Mouse (Mus musculus) kidney, embryonic 15.5 days (tissue): ENCODE measurements around the gene Inka1. TPM values are rescaled to one million over a fixed set of nuclear protein-coding genes. Genes with fewer than 3 reads are reported as not detected.

Source experiments
- ATAC-seq: fragments of 200-750 bp; cut with Nextera tagmentation; replicated peaks from 2 replicates; pipeline ENCODE4 v1.8.0; 2017; ENCODE audit warnings: moderate TSS enrichment; ENCODE audit not compliant: low FRiP score
- H3K27ac ChIP-seq: fragments of 300-500 bp; sonication (generic); 2 replicates; pipeline ENCODE4 v1.5.1; 2015; ENCODE audit warnings: mild to moderate bottlenecking, inconsistent platforms
- H3K27me3 ChIP-seq: fragments of 300-500 bp; sonication (generic); 2 replicates; pipeline ENCODE4 v1.6.1; 2015; ENCODE audit warnings: inconsistent platforms
- H3K36me3 ChIP-seq: fragments of 300-500 bp; sonication (generic); 2 replicates; pipeline ENCODE4 v1.6.1; 2015; ENCODE audit warnings: inconsistent platforms
- H3K4me1 ChIP-seq: fragments of 300-500 bp; sonication (generic); 2 replicates; pipeline ENCODE4 v1.6.1; 2015; ENCODE audit warnings: inconsistent platforms
- H3K4me2 ChIP-seq: fragments of 300-500 bp; sonication (generic); 2 replicates; pipeline ENCODE4 v1.6.1; 2015; ENCODE audit warnings: moderate library complexity, mild to moderate bottlenecking, inconsistent platforms
- H3K4me3 ChIP-seq: fragments of 300-500 bp; sonication (generic); replicated peaks from 2 replicates; pipeline ENCODE4 v1.5.1; 2015; ENCODE audit warnings: mild to moderate bottlenecking, inconsistent platforms
- H3K9ac ChIP-seq: fragments of 300-500 bp; sonication (generic); 2 replicates; pipeline ENCODE4 v1.6.1; 2015; ENCODE audit warnings: mild to moderate bottlenecking, inconsistent platforms
- H3K9me3 ChIP-seq: fragments of 300-500 bp; sonication (generic); replicated peaks from 2 replicates; pipeline ENCODE4 v1.6.1; 2016; ENCODE audit warnings: inconsistent platforms
- WGBS: fragments of 180-500 bp; shearing (Covaris S2); methylation state at CpG from one replicate; pipeline ENCODE4 v1.1.7; 2015; ENCODE audit warnings: mixed read lengths; 5-methylcytosine and 5-hydroxymethylcytosine counted together
- polyA plus RNA-seq: library from polyadenylated mRNA; unstranded; fragments of >200 nt; fragmentation: Nextera tagmentation; extraction: Ambion mirVana; gene quantifications from 2 replicates; pipeline ENCODE4 v1.2.1, GENCODE M21; 2015

Inka1 gene
- polyA plus RNA-seq, 1 experiment from 2014 or later: 70.4 TPM

DNA sequence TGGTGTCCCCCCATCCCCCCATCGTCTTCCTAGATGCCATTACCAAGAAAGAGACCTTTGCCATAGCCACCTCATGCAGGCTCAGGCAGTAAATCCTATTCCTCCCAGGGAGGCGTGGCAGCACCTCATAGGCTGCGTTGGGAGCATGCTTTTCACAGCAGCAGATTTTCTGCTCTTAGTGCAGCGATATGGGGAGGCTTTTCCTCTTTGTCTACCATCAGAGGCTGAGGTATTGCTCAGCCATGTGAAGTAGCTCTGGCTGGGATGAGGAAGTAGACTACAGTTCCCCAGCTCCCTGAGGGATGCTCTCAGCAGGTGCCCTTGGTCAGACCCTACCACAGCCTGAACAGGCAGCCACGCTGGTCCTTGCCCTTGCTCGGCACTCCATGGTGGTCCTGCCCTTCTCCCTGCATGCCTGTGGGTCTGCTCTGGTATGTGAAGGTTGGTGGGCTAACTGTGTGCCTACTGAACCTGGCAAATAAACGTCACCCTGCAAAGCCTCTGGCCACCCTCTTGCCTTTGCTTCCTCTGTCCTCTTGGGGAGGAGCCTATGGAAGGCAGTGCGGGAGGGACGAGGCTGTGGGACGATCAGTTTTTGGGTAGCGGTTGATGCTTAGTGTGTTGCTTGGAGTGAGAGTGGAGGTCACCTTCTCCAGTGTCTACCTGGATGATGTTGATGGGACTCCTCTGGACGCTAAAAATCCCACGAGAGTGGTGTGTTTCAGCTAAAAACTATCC is 36.3 kb downstream of the Inka1 start:
- Histone ChIP-seq H3K4me2 (no peak overlapping the region), H3K27me3 (no peaks in the 10 kb centered on the region), H3K4me1 (peaks cover 24% of the 10 kb centered on the region), H3K9me3 (no peaks in the 10 kb centered on the region), H3K9ac (no peak overlapping the region), H3K4me3 (no peak overlapping the region), H3K36me3 (no peaks in the 10 kb centered on the region), H3K27ac (no peak overlapping the region)
- WGBS: 83% methylated on average over 13 of the region's 13 CpGs
- ATAC-seq: no peak

DNA sequence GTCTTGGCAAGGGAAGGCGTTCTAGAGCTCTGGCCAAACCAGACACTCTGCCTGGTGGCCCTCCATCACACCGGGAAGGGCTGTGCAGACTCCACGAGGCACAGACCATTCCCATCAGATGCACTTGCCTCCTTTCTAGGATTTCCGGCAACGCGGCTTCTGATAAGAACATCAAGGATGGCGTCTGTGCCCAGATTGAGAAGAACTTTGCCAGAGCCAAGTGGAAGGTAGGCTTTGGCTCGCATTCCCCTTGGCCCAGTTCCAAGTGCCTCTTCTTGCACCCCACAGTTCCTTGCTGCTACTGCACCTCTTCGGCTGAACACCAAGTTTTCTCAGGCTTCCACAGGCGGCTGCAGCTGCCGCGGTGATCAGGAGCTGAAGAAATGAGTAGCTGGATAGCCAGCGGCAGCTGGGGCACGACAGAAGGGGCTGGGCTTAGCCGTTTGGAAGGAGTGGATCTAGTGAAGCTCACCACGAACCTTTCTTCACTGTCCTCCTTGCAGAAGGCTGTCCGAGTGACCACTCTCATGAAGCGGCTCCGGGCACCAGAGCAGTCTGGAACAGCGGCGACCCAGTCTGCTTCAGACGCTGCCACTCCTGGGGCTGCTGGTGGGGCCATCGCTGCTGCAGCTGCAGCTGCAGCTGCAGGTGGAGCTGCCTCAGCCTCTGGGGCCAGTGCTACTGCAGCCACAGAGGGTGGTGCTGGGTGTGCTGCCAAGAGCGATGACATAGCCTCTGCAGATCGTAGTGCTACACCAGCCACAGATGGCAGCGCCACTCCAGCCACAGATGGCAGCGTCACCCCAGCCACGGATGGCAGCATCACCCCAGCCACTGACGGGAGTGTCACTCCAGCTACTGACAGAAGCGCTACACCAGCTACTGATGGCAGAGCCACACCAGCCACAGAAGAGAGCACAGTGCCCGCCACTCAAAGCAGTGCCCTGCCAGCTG is 38.2 kb downstream of the Inka1 start:
- Histone ChIP-seq H3K4me2 (no peak overlapping the region), H3K36me3 (no peaks in the 10 kb centered on the region), H3K27ac (no peak overlapping the region), H3K27me3 (no peaks in the 10 kb centered on the region), H3K9me3 (no peaks in the 10 kb centered on the region), H3K4me3 (no peak overlapping the region), H3K9ac (no peak overlapping the region), H3K4me1 (peaks cover 19% of the 10 kb centered on the region)
- no peak for ATAC-seq
- WGBS: 89% methylated on average over 31 of the region's 31 CpGs

DNA sequence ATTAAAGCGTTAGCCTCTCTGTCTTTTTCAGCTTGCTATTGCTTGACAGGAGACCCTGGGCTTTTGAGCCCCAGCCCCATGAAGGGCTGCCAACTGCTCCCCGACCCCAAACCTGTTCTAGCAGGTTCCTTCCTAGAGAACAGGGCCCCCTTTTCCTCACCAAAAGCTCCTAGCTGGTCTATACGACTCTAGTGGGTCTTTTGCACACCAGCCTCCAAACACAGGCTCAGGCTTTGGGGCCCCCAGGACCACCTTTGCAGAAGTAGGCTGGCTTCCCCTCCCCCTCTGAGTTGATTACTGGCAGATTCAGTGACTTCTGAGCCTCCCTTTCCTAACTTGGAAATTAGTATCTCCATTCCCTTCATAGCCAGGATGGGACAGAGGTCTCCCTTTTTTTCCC is 48.8 kb downstream of the Inka1 start:
- WGBS: 17% methylated on average over 3 of the region's 3 CpGs
- no peak overlapping the region for H3K27ac ChIP-seq
- no peak for ATAC-seq
- H3K9me3 ChIP-seq: no peaks in the 10 kb centered on the region
- no peaks in the 10 kb centered on the region for H3K36me3 ChIP-seq
- peaks cover 15% of the 10 kb centered on the region for H3K4me1 ChIP-seq
- H3K4me2 ChIP-seq: peak overlapping the region; percentile 97
- H3K4me3 ChIP-seq: peak overlapping the region; percentile 50
- peaks cover 47% of the 10 kb centered on the region for H3K27me3 ChIP-seq
- H3K9ac ChIP-seq: no peak overlapping the region

DNA sequence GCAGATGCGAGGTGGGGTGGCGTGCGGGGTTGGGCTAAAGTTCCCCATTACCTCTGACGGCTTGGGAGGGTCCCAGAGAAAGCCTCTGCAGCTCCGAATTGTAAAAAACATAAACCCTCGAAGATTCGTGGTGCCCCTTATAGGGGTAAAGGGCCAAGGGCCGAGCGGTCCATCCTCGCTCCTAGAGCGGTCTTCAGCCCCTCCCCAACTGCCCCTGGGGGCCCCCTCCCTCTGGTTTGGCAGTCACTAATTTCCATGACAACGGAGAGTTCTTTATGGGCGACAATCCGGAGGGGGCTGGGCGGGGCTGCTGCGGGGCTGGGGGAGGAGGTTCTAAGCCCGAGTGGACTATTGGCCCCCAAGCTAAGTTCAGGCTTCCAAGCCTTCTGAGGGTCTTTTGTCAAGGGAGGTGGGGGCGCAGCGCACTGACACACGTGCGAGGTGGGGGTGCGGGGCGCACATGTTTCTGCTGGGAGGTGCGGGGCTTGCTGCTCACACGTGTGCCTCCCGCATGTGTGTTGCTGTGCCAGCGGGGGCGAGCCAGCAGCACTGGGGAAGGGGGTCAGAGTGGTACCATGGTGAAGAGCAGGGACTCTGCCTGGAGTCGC is 49.4 kb downstream of the Inka1 start:
- no peaks in the 10 kb centered on the region for H3K36me3 ChIP-seq
- H3K27ac ChIP-seq: no peak overlapping the region
- peak; percentile 45; the same call in 1 of the 2 replicates for ATAC-seq
- peak overlapping the region; percentile 97 for H3K4me2 ChIP-seq
- H3K9ac ChIP-seq: peak overlapping the region; percentile 50
- WGBS: 3% methylated on average over 29 of the region's 29 CpGs
- peaks cover 47% of the 10 kb centered on the region for H3K27me3 ChIP-seq
- H3K4me3 ChIP-seq: peak overlapping the region; percentile 50
- H3K4me1 ChIP-seq: peaks cover 15% of the 10 kb centered on the region
- no peaks in the 10 kb centered on the region for H3K9me3 ChIP-seq

DNA sequence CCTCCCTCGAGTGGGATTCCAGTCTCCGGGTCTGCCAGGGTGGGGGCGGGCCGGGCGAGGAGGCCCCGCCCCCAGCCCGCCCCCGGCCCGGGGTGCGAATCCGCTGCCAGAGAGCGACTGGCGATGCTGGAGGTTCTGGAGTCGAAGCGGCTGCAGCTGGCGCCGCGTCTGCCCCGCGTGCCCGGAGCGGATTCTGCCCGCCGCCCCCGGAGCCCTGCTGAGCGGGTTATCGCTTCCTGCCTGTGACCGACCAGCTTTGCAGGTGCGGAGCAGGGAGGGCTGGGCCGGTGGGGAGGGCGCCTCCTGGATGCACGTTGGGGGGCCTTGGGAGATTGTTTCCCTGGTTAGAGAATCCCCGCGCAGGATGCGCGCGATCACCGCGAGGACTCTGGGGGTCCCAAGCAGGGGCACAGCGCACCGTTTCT is 49.9 kb downstream of the Inka1 start:
- Histone ChIP-seq H3K4me2 (peak overlapping the region; percentile 97), H3K27me3 (peaks cover 47% of the 10 kb centered on the region), H3K4me3 (peak overlapping the region; percentile 50), H3K4me1 (peaks cover 15% of the 10 kb centered on the region), H3K27ac (no peak overlapping the region), H3K9me3 (no peaks in the 10 kb centered on the region), H3K36me3 (no peaks in the 10 kb centered on the region), H3K9ac (peak overlapping the region; percentile 50)
- under 1% methylated on average over 41 of the region's 41 CpGs for WGBS
- ATAC-seq: peak; percentile 47; the same call in 1 of the 2 replicates

DNA sequence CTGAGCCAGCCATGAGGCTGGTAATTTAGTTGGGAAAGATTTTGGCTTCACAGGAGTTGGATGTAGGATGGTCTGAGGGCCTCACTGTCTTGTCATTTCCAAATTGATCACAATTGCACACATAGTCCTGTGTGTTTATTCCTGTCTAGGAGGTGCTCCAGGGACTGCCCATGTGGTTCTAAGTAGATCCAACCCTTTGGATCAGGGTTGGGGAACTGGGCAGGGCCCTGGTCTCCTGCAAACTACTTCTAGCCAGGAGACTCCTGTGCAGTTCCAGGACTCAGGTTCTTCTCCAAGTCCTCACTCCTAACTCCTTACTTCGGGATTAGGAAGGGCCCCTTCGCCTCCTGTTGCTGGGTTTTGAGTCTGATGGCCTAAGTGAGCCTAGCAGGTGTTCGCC is 50.3 kb downstream of the Inka1 start, which contains the start of gene Camkv:
Gene Camkv (plus strand): TSS at position 301 of the 400 bp plus-strand sequence.
- Histone ChIP-seq H3K9me3 (no peaks in the 10 kb centered on the region), H3K4me2 (peak within 1 kb of the TSS; percentile 97), H3K4me3 (peak within 1 kb of the TSS; percentile 50), H3K9ac (peak within 1 kb of the TSS; percentile 50), H3K27ac (no peak within 1 kb of the TSS), H3K27me3 (peaks cover 47% of the 10 kb centered on the region), H3K36me3 (no peaks in the 10 kb centered on the region), H3K4me1 (peaks cover 15% of the 10 kb centered on the region)
- 0 out of 2 replicates have a peak, but pooled peaks have one; percentile 9 for ATAC-seq
- WGBS: 8% methylated on average over 3 of the region's 3 CpGs

Other genes with a start within 250 kb of the Inka1 start
- 194 and 207 TPM in 2 replicates for gene Rbm5, start 214.9 kb downstream of the Inka1 start, polyA plus RNA-seq
- 79.0 and 82.1 TPM in 2 replicates for gene Rbm6, start 112.6 kb downstream of the Inka1 start, polyA plus RNA-seq
- 11.5 TPM in 2 replicates for gene Mon1a, start 97.7 kb downstream of the Inka1 start, polyA plus RNA-seq
- 2.6 TPM in 2 replicates for gene Mst1r, start 79.0 kb downstream of the Inka1 start, polyA plus RNA-seq
- gene Actl11, start 57.4 kb downstream of the Inka1 start, polyA plus RNA-seq: not detected in 2 replicates
- gene Camkv, start 50.2 kb downstream of the Inka1 start, polyA plus RNA-seq: 1.6 and 2.2 TPM in 2 replicates
- 21.8 and 25.0 TPM in 2 replicates for gene Traip, start 35.7 kb downstream of the Inka1 start, polyA plus RNA-seq
- gene Uba7, start 10.4 kb downstream of the Inka1 start, polyA plus RNA-seq: 22.2 and 30.9 TPM in 2 replicates
- gene Gm20661, start 2.8 kb downstream of the Inka1 start, polyA plus RNA-seq: 4.5 and 6.2 TPM in 2 replicates
- 6.9 and 12.6 TPM in 2 replicates for gene Cdhr4, start 6.6 kb upstream of the Inka1 start, polyA plus RNA-seq
- 0.74 and 1.4 TPM in 2 replicates for gene Gm20662, start 10.5 kb upstream of the Inka1 start, polyA plus RNA-seq
- 50.8 and 54.8 TPM in 2 replicates for gene Ip6k1, start 16.6 kb upstream of the Inka1 start, polyA plus RNA-seq
- 25.9 and 30.3 TPM in 2 replicates for gene Gmppb, start 63.4 kb upstream of the Inka1 start, polyA plus RNA-seq
- 2.2 and 2.7 TPM in 2 replicates for gene Amigo3, start 67.3 kb upstream of the Inka1 start, polyA plus RNA-seq
- gene Mst1, start 94.6 kb upstream of the Inka1 start, polyA plus RNA-seq: 0.45 and 0.55 TPM in 2 replicates
- gene Rnf123, start 97.5 kb upstream of the Inka1 start, polyA plus RNA-seq: 25.2 and 33.4 TPM in 2 replicates
- 67.7 and 76.6 TPM in 2 replicates for gene Apeh, start 108.7 kb upstream of the Inka1 start, polyA plus RNA-seq
- 0.75 and 0.77 TPM in 2 replicates for gene Bsn, start 204.5 kb upstream of the Inka1 start, polyA plus RNA-seq